Mouse (Mus musculus) ES-CJ7 (cell line): ENCODE measurements around the gene Vstm5.
"Not testable (repeated sequence)": the region's sequence is repeated elsewhere in the genome, so short reads cannot be mapped to it uniquely, and the experiment has no call there.

ENCODE experiments used
- DNase-seq: peaks from one replicate; pipeline ENCODE4 v3.0.0; 2011; ENCODE audit warnings: low read depth, low spot score

Gene Vstm5

DNA sequence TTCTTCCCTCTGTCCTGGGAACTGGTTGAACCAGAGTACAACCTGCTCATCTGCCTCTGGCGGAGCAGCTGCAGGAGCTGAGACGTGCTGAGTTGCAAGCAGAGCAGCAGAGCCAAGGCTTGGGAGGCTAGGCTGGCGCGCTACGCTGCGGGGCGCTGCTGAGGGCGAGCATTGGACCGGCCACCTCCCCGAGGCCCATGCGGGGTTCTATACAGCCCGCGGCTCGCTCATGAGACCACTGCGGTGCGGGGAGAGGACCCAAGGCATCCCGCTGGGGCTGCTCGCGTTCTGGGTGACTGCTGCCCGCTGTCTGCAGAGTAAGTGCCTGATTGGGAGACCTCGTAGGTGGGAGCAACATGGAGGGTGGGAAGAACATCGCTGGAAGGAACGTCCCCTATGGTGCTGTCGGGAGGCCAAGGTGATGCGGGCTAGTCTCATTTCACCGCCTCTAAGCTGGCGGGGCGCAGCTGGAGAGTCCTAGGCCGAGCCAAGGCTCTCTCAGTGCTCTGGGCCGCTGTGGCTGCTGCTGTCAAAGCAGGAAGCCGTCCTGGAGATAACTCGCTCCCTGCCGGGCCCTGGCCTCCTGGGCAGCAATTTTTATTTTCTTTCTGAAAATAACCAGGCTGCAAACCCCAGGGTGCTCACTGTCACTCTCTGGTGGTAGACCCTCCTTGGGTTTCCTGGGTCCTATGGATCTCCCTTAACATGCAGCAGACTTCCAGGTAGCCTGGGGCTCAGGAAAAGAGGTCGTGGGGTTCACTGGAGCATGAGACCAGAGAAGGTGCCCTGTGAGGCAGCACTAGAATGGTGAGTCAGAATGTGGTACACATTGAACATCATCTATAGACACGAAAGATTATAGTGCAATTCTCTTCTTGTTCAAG is at the start of gene Vstm5:
Gene Vstm5, plus strand, starts transcription at position 4 of the 884 bp plus-strand sequence.
- DNase-seq: peak; percentile 32

- DNase-seq: not testable (repeated sequence)
These were observed 44.0 kb upstream of the Vstm5 start for GRCm38 (mm10) chr9:15194806-15195205.

DNA sequence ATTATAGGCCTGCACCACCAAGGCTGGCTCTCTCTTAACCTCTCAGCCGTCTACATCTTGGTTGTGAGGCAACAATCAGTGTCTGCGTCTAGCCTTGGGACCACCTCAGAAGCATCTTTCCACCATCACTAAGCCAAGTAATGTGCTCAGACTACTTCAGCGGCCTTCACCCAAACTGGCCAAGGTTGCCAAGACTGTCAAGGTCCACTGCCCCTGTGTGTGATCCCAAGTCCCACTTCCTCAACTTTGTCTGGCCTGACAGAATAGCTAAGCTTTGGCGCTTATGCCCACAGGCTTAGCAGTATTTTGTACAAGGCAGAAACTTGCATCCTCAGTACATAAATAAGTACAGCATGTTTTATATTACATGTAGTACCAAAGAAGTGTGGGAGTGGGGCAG is 32.2 kb upstream of the Vstm5 start:
- no peak for DNase-seq

DNA sequence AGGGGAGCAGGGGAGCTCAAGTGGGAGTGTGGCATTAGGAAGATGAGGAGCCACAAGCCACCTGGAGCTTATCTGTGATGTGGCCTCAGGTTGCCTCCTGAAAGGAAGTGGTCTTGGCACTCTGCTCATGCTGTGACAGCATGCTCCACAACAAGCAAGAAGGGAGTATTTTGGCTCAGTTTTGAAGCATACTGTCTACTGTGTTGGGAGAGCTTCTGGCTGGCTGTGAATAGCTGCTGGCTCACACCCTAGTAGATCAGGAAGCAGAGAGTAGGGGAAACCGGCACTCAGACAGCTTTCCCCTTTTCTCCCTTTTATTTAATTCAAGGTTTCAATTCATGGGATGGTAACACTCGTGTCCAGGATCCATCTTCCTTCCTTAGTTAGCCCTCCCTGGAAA is 29.5 kb upstream of the Vstm5 start:
- no peak for DNase-seq

DNA sequence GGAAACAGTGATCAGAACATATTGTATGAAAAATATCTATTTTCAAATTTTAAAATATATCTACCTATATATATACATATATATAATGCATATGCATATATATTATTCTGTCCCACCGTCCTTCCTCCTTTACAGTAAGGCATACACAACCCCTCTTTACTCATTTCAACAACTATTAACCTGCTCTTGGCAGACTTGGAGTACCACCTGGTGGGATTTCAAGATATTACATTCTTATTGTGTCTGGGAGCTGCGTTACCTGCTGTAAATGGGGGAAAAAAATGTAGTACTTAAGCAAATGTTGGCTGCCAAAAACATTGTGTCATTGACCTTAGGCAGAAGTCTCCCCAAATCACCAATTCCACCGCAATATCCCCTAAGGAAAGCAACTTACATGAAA is 27.0 kb upstream of the Vstm5 start:
- peak; percentile 31 for DNase-seq

GRCm38 (mm10) chr9:15213695-15214094 is 25.1 kb upstream of the Vstm5 start:
- DNase-seq: no peak

DNA sequence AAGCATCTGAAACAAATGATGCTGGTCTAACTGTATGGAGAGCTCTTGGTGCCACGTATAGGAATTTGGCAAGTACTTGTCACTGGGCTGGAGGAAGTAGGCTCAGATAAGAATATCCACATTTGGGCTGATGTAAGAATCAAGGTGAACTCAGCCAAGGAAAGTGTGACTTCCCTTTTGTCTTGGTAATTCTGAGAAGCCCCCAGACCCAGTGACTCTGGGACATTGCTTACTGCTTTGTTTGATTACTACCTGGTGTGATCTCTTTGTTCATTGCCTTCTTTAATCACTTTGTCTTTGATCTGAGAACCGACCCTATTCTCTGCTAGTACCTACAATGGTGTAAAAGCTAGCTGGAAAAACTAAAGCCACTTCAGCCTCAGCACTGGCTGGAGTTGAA is 13.9 kb upstream of the Vstm5 start:
- DNase-seq: peak; percentile 55

GRCm38 (mm10) chr9:15232445-15232844 is 6.4 kb upstream of the Vstm5 start:
- DNase-seq: peak; percentile 50

- DNase-seq: no peak
These were observed 5.2 kb upstream of the Vstm5 start for GRCm38 (mm10) chr9:15233604-15234003.

- peak; percentile 52 for DNase-seq
These were observed 2.9 kb upstream of the Vstm5 start for GRCm38 (mm10) chr9:15235986-15236385.

DNA sequence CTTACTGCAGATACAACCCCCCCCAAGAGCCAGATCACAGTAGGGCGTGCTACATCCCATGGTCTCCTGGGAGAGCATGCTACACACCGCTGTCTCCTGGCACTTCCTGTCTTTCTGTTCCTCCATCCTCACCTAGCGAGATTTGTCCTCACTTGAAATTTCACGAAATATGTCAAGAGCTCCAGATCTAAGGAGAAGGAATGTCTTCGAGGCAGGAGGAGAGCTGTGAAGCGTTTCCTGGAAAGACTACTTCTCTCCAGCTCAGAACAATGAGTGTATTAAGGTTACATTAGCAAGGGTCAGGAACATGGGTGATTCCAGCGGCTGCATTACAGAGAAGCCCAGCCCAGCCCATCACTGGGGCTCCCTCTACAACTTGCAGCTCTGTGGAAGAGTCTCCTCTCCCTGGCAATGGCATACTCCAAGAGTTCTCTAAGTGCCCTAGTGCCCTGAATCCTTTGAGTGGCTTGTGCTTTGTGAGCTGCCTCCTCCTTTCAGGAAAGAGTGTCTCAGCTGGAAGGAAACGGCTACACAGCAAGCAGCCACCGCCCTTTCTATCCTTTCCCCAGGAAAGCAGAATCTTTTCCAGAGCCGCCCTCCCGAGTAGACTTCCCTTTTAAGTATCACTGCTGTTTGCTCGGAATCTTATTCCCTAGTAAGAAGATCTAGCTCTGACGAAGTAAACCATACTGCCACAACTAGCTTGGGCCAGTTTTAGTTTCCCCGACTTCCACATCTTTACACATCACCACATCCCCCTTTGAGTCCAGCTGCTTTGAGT is 1.1 kb upstream of the Vstm5 start:
- peak; percentile 31 for DNase-seq

GRCm38 (mm10) chr9:15238297-15238990 is 401 bp upstream of the Vstm5 start:
- DNase-seq: peak; percentile 72

DNA sequence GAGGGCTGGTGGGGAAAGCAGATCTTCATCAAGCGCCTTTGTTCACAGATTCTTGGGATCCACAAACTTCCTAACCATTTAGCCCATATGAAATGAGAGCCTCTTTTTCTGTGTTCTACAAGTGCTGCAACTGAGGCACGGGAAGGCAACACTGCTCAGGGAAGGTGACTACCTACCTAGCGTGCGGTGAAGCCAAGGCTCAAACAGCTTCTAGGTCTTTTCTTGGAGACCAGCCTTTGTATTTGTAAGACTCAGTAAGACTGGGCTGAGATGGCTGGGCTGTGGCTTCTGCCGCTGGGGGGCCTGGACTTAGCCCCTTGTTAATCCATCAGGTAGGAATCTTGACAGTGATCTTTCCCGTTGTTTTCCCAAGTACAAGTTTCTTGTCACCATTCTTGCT is 1.2 kb downstream of the Vstm5 start:
- DNase-seq: no peak

GRCm38 (mm10) chr9:15240863-15241595 is 2.2 kb downstream of the Vstm5 start:
- no peak for DNase-seq

DNA sequence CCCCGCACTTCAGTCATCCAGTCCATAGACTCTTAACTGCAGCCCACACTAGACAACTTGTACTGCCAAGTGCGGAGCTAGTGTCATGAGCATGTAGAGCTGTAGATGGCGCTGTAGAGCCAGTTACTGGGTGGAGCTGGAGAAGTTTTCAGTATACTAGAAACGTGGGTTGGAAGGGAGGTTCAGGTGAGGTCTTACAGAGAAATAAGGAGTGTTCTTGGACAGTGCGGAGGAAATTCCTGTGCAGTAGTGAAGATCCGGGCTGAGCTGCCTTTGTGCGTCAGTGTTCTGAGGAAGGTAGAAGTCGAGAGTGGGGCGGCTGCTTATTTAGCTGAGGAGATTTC is 2.7 kb downstream of the Vstm5 start:
- DNase-seq: peak; percentile 91

DNA sequence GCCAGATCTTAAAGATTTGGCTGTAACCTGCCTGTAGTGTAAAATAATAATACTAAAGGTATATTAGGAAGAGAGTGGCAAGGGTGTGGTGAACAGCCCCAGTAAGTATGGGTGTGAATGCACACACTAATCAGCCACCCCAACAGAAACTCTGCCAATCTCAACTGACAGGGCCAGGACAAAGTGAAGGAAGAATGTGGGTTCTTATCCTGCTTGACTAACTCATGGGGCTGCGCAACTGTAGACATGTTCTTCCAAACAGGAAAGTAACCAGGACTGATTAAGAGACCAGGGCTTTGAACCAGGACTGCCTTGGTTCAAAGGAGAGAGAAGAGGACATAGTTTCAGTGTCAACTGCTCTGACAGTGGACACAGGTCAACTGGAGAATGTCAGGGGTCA is 3.3 kb downstream of the Vstm5 start:
- no peak for DNase-seq

GRCm38 (mm10) chr9:15245319-15246075 is 6.7 kb downstream of the Vstm5 start:
- DNase-seq: no peak

DNA sequence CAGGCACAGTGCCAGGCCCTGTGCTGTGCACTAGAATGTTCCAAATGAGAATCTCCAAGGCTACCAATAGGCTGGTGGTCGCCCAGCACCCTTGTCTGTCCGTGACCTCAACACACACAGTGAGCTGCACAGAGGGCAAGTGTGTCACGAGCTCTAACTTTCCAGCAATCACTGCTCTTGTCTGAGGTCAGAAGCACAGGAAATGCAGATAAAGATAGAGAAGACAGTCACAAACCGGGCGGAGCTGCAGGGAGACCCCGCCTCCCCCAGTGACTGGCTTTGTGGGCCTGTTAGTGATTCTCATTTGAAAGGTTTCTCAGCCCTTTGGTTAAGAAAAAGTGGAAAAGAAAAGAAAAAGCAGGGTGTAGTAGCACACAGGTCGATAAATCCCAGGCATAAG is 11.5 kb downstream of the Vstm5 start:
- DNase-seq: peak; percentile 59

GRCm38 (mm10) chr9:15252196-15252595 is 13.4 kb downstream of the Vstm5 start:
- no peak for DNase-seq

DNA sequence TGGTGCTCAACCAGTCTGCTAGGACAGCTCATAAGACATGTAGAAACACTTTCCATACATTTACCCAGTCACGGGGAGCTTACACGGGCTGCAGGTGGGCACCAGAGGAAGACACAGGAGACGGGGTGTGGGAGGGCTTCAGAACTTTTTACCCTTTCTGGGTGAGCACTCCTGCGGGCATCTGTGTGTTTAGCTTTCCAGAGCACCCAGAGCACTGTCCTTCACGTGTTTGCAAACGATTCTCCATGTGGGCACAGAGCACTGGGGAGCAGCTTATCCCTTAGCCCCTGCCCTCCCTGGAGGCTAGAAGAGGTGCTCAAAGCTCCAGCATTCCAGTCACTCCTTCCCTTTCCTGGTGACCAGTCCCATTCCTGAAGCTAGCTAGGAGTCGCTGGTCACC is 15.7 kb downstream of the Vstm5 start:
- DNase-seq: no peak

DNA sequence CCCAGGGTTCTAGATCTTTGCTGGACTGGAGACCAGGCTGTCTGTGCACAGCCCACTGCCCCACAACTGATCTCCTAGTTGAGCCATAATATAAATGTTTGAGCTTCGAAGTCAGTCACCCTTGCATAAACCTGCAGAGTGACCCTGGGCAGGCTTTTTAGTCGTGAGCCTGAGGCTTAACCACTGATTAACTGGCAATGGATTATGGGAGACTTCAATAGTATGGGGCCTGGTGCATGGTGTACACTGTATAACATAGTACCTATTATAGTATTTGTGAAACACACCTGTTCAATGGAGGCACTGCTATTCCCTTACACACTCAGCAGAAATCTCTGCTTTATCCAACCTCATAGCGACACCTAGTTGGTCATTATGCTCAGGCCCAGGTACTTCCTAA is 17.4 kb downstream of the Vstm5 start:
- no peak for DNase-seq
